ENCODE assay signal across 18 mouse cellular contexts in the genomic region with DNA sequence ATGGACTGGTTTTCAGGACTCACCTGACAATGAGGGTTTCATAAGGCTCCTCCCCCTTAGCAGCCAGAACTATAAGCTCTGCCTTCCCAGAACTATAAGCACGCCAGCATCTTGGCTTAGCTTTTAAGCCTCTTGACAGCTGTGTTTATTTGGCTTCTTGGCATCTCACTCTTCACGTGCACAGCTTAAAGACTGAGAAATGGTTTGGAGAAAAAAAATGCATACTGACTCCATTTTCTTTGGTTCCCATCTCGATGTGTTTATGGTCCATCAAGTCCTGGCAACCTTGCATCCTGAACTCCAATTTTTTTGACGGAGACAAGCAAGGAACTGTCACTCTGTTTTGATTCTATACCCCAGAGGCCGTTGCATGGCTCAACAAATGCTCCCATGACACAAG. TPM values are rescaled to one million over a fixed set of nuclear protein-coding genes. Genes with fewer than 3 reads are reported as not detected.
DNase-seq lines count a peak whose midpoint lies in the region; ATAC-seq and TF ChIP-seq lines count a peak whose summit lies in the region.
"Had no signal": no experiment of that assay in that cellular context is flagged by ENCODE, and none has a peak within 500 bp of the region (broad histone marks: within the 10 kb centered on the region; RNA-seq: fewer than 3 reads in every experiment).

No protein-coding gene starts in this region.

- WGBS in forebrain, embryonic 15.5 days: 40% methylated on average over 5 of the region's 5 CpGs
- 44% methylated on average over 5 of the region's 5 CpGs for WGBS in forebrain, embryonic 16.5 days
- 26% methylated on average over 5 of the region's 5 CpGs for WGBS in lung, embryonic 14.5 days
- WGBS in limb, embryonic 10.5 days: 79% methylated on average over 5 of the region's 5 CpGs

- ATAC-seq in forebrain, embryonic 15.5 days (replicated peaks): no peak
- ATAC-seq in forebrain, embryonic 16.5 days: no peak
- ATAC-seq in lung, embryonic 14.5 days (ENCODE audit: insufficient read depth): no peak
- ATAC-seq: activated CD4-positive, CD25-positive, alpha-beta regulatory T cell, adult 4 months; intestine, embryonic 15.5 days; Patski had no signal

- DNase-seq in lung, embryonic 14.5 days: peak; percentile 52
- DNase-seq in lung, postnatal 14 days: no peak
- DNase-seq in limb, embryonic 10.5 days (ENCODE audit: low spot score): peak; percentile 22
- no peak for DNase-seq in embryo, embryonic 11 days
- DNase-seq: adrenal gland, postnatal 14 days; cerebellum, adult 2 months; gastrocnemius, adult 2 months; gastrocnemius, postnatal 25 days; heart, postnatal 10 days; heart, postnatal 4 days had no signal

- no peak overlapping the region for H3K4me3 ChIP-seq in forebrain, embryonic 15.5 days
- no peak overlapping the region for H3K4me3 ChIP-seq in forebrain, embryonic 16.5 days (replicated peaks; ENCODE audit: low read length)
- H3K4me3 ChIP-seq in lung, embryonic 14.5 days (ENCODE audit: low read depth, low read length): no peak overlapping the region
- no peak overlapping the region for H3K4me3 ChIP-seq in limb, embryonic 10.5 days
- H3K4me3 ChIP-seq: embryonic facial prominence, embryonic 12.5 days; gastrocnemius, adult 2 months; hindbrain, embryonic 12.5 days; intestine, embryonic 15.5 days had no signal

- H3K4me1 ChIP-seq in forebrain, embryonic 15.5 days: peaks cover 28% of the 10 kb centered on the region
- H3K4me1 ChIP-seq in forebrain, embryonic 16.5 days (replicated peaks; ENCODE audit: control insufficient read depth, insufficient read depth, low read length): peaks cover 25% of the 10 kb centered on the region
- H3K4me1 ChIP-seq in lung, embryonic 14.5 days (ENCODE audit: insufficient read depth): peaks cover 5% of the 10 kb centered on the region; the same call in 1 of the 2 replicates
- peaks cover 18% of the 10 kb centered on the region for H3K4me1 ChIP-seq in limb, embryonic 10.5 days

- H3K27me3 ChIP-seq in forebrain, embryonic 15.5 days: no peaks in the 10 kb centered on the region
- H3K27me3 ChIP-seq in forebrain, embryonic 16.5 days (replicated peaks; ENCODE audit: control insufficient read depth, insufficient read depth, low read length): no peaks in the 10 kb centered on the region
- H3K27me3 ChIP-seq in lung, embryonic 14.5 days (ENCODE audit: insufficient read depth, low read length): no peaks in the 10 kb centered on the region
- peaks cover 18% of the 10 kb centered on the region for H3K27me3 ChIP-seq in limb, embryonic 10.5 days (ENCODE audit: low read depth, poor library complexity, severe bottlenecking)
- H3K27me3 ChIP-seq: CH12.LX; intestine, embryonic 15.5 days had no signal

- no peak overlapping the region for H3K4me2 ChIP-seq in forebrain, embryonic 15.5 days (replicated peaks)
- H3K4me2 ChIP-seq in forebrain, embryonic 16.5 days (ENCODE audit: low read length): no peak overlapping the region
- no peak overlapping the region for H3K4me2 ChIP-seq in lung, embryonic 14.5 days
- H3K4me2 ChIP-seq: embryonic facial prominence, embryonic 12.5 days; hindbrain, embryonic 12.5 days; intestine, embryonic 15.5 days had no signal

- H3K9me3 ChIP-seq in forebrain, embryonic 15.5 days: no peaks in the 10 kb centered on the region
- H3K9me3 ChIP-seq in forebrain, embryonic 16.5 days (ENCODE audit: control insufficient read depth, low read length): no peaks in the 10 kb centered on the region
- no peaks in the 10 kb centered on the region for H3K9me3 ChIP-seq in lung, embryonic 14.5 days (ENCODE audit: low read depth, low read length)
- no peaks in the 10 kb centered on the region for H3K9me3 ChIP-seq in limb, embryonic 10.5 days (replicated peaks)
- H3K9me3 ChIP-seq: embryonic facial prominence, embryonic 12.5 days; hindbrain, embryonic 12.5 days; intestine, embryonic 15.5 days had no signal

- H3K36me3 ChIP-seq in forebrain, embryonic 15.5 days: no peaks in the 10 kb centered on the region
- H3K36me3 ChIP-seq in forebrain, embryonic 16.5 days (ENCODE audit: control insufficient read depth, insufficient read depth): no peaks in the 10 kb centered on the region
- H3K36me3 ChIP-seq in lung, embryonic 14.5 days (ENCODE audit: insufficient read depth): no peaks in the 10 kb centered on the region
- no peaks in the 10 kb centered on the region for H3K36me3 ChIP-seq in limb, embryonic 10.5 days
- H3K36me3 ChIP-seq: embryonic facial prominence, embryonic 12.5 days; hindbrain, embryonic 12.5 days; intestine, embryonic 15.5 days had no signal

- TF ChIP-seq CTCF in lung, embryonic 14.5 days (IDR thresholded peaks at IDR 0.05; ENCODE audit: low read depth): no peak

- no peak overlapping the region for H3K9ac ChIP-seq in forebrain, embryonic 15.5 days (replicated peaks)
- H3K9ac ChIP-seq in forebrain, embryonic 16.5 days (replicated peaks; ENCODE audit: low read depth, low read length): no peak overlapping the region
- no peak overlapping the region for H3K9ac ChIP-seq in lung, embryonic 14.5 days
- H3K9ac ChIP-seq: embryonic facial prominence, embryonic 12.5 days; hindbrain, embryonic 12.5 days; intestine, embryonic 15.5 days had no signal

- peak overlapping the region; percentile 52 for H3K27ac ChIP-seq in forebrain, embryonic 15.5 days (replicated peaks)
- no peak overlapping the region for H3K27ac ChIP-seq in forebrain, embryonic 16.5 days (ENCODE audit: low read length)
- H3K27ac ChIP-seq in lung, embryonic 14.5 days (ENCODE audit: low read depth): no peak overlapping the region
- no peak overlapping the region for H3K27ac ChIP-seq in limb, embryonic 10.5 days
- H3K27ac ChIP-seq: embryonic facial prominence, embryonic 12.5 days; gastrocnemius, adult 2 months; hindbrain, embryonic 12.5 days; intestine, embryonic 15.5 days had no signal

RNA-seq across cellular contexts. Expression of a gene that starts 35.7 kb away (rescaled TPM):
- 5.5 and 6.0 TPM in 2 replicates for polyA plus RNA-seq in forebrain, embryonic 15.5 days (2015; fragmentation: Nextera tagmentation; extraction: Ambion mirVana)
- 4.3 and 5.3 TPM in 2 replicates for polyA plus RNA-seq in forebrain, embryonic 16.5 days (2015; fragmentation: Nextera tagmentation; extraction: Ambion mirVana)
- 11.9 and 15.1 TPM in 2 replicates for polyA plus RNA-seq in lung, embryonic 14.5 days (2014; fragmentation: Nextera tagmentation; extraction: Ambion mirVana)
- polyA plus RNA-seq in limb, embryonic 10.5 days (2016; fragmentation: Nextera tagmentation; extraction: Ambion mirVana): 1.4 and 1.9 TPM in 2 replicates
- polyA plus RNA-seq: Patski had no signal

Comparison
In these comparisons a context has a peak if more than half of its experiments do, and no peak if none do; other contexts are left out.
1. DNase-seq: peak in lung, embryonic 14.5 days (single experiment) and limb, embryonic 10.5 days (single experiment); none in lung, postnatal 14 days (single experiment) and embryo, embryonic 11 days (single experiment).